Mouse (Mus musculus): ENCODE measurements around the gene Hist1h2bf. TPM values are rescaled to one million over a fixed set of nuclear protein-coding genes. Genes with fewer than 3 reads are reported as not detected.
A peak's percentile ranks its signal among the peaks of the same experiment; 100 is the strongest.
"Not testable (repeated sequence)": the region's sequence is repeated elsewhere in the genome, so short reads cannot be mapped to it uniquely, and the experiment has no call there.

Hist1h2bf gene
- polyA plus RNA-seq, 1 experiment from 2014 or later: 3.0 TPM

DNA sequence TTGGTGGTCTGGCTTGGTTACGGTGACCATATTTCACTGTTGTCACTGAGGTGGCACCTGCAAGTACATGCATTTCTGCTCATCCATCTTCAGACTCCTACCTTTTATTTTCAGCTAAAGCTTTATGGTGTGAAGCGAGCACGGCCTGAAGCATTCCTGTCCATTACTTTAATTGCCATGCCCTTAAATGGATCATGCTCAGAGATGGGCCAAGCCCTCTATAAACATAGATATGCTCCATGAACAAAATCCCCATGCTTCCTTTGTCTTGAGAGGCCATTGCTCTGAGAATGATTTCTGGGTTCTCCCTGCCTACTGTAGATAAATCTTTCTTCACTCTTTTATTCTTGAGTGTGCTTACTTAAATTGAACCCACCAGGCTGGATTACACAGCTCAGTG lies 30.5 kb upstream of the Hist1h2bf start:
- H3K4me1 ChIP-seq (replicated peaks): no peaks in the 10 kb centered on the region
- H3K27me3 ChIP-seq: no peaks in the 10 kb centered on the region
- no peak for ATAC-seq (ENCODE audit: low FRiP score)
- WGBS: 91% methylated on average over 3 of the region's 3 CpGs
- no peak overlapping the region for H3K27ac ChIP-seq
- no peak overlapping the region for H3K4me2 ChIP-seq
- no peak overlapping the region for H3K9ac ChIP-seq
- no peak overlapping the region for H3K4me3 ChIP-seq
- no peaks in the 10 kb centered on the region for H3K36me3 ChIP-seq
- H3K9me3 ChIP-seq: no peaks in the 10 kb centered on the region

DNA sequence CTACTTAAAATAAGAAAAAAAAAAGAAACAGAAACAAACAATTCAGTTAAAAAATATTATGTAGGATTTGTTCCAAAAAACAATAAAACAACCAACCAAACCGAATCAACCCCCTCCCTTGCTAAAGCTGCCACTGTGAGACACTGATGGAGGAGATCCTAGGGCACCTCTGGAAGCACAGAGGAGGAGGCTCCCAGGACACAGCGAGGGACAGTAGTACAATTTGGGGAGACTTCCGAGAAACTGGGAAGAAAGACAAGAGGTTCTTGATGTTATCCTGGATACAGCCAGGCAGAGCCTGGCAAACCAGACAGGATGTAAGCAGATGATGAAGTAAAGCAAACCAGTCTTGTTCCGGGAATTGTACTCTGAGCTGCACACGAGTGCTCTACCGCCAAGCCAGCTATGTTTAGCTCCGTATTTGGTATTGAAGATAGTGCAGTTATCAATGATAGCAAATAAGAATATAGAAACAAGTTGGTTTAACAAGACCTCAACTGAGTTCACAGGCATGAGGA lies 29.2 kb upstream of the Hist1h2bf start:
- Histone ChIP-seq H3K4me2 (no peak overlapping the region), H3K4me3 (no peak overlapping the region), H3K27ac (no peak overlapping the region), H3K4me1 (replicated peaks) (no peaks in the 10 kb centered on the region), H3K27me3 (no peaks in the 10 kb centered on the region), H3K9me3 (no peaks in the 10 kb centered on the region), H3K36me3 (no peaks in the 10 kb centered on the region), H3K9ac (no peak overlapping the region)
- WGBS: 86% methylated on average over 7 of the region's 7 CpGs
- no peak for ATAC-seq (ENCODE audit: low FRiP score)

DNA sequence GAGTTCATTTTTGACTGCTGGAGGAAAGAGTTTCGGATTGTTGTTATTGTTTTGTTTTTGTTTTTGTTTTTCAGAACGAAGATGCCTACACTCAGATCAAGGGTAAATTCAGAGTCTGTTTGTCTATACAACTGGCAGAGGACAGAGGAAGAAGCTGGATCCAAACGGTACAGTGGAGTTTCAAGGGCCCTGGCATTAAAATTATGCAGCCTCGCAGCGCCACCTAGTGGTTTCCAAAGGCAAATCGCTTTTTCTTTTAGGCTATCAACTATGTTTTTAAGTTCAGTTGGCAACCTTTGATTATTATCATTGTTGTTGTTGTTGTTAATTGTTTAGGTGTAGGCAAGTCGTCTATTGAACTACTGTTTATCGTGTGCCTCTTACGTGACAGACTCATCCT lies 24.0 kb upstream of the Hist1h2bf start:
- Histone ChIP-seq H3K4me3 (no peak overlapping the region), H3K27me3 (no peaks in the 10 kb centered on the region), H3K4me2 (no peak overlapping the region), H3K9ac (no peak overlapping the region), H3K27ac (no peak overlapping the region), H3K4me1 (replicated peaks) (no peaks in the 10 kb centered on the region), H3K36me3 (no peaks in the 10 kb centered on the region), H3K9me3 (no peaks in the 10 kb centered on the region)
- 8% methylated on average over 9 of the region's 9 CpGs for WGBS
- no peak for ATAC-seq (ENCODE audit: low FRiP score)

DNA sequence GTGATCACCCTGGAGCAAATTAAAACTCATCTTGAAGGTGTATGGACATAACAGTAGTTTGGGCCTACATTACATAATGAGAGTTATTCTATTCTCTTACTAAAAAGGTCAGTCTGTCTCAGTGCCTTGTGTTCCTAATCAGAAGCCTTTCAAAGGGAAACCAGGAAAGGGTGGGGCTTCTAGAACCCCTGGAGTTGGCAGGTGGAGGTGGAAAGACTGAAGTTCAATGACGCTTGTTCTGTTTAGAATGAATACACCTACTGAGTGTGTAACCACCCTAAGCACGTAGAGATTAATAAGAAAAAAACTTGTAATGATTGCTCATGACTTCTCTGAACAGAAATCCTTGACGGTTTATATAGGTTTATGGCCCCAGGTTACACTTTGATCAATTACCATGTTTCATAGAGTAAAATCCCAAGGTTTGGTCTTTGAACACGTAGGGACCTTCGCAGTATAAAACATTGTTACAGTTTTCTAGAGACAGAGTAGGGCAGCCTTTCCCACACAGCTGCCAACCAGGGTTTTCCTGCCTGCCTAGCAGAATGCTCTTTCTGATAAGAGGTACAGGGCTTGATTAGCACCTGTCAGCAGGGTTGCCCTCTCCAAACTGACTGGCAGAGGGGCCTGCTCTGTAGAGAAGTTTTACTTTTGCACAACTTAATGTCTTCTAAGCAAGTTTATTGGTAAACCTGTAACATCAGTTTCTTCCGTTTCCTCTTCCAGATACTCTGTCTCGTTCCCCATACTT lies 21.8 kb upstream of the Hist1h2bf start:
- Histone ChIP-seq H3K9ac (no peak overlapping the region), H3K9me3 (no peaks in the 10 kb centered on the region), H3K4me2 (no peak overlapping the region), H3K27ac (no peak overlapping the region), H3K27me3 (no peaks in the 10 kb centered on the region), H3K36me3 (no peaks in the 10 kb centered on the region), H3K4me1 (replicated peaks) (no peaks in the 10 kb centered on the region), H3K4me3 (no peak overlapping the region)
- 86% methylated on average over 7 of the region's 7 CpGs for WGBS
- ATAC-seq (ENCODE audit: low FRiP score): no peak

GRCm38 (mm10) chr13:23595185-23595584 lies 21.2 kb upstream of the Hist1h2bf start:
- H3K27ac ChIP-seq: no peak overlapping the region
- no peaks in the 10 kb centered on the region for H3K9me3 ChIP-seq

DNA sequence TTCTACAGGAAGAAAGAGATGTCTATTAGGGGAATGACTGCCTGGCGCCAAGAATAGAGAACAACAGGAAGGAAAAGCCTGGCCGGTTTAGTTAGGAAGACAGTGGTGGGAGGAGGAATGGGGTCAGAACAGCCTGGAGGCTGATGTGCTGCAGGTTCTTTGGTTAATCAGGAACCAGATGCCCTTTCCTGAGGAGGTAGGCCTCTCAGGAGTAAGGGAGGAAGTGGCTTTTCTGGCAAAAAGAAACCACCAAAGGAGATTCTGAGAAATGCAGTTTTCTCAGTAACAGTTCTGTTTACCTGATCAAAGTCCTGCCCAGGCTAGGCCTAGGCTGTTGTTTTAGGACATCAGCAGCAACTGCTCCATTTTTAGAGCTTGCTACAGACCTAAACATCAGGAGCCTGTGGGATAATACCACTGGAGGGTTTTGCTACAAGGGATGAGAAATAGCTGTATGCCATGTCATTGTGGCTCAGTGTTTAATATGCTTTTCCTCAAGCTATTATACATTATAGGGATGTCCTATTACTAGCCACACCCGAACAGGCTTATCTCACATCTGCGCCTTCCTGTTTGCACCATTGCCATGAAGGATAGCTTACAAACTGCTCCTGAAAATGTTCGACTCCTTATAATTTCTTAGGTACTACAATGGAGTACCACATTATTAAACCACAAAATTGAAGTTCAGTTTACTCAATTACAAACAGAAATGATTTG lies 19.2 kb upstream of the Hist1h2bf start:
- WGBS: 88% methylated on average over 5 of the region's 5 CpGs
- no peak overlapping the region for H3K4me2 ChIP-seq
- no peaks in the 10 kb centered on the region for H3K9me3 ChIP-seq
- no peak overlapping the region for H3K4me3 ChIP-seq
- H3K27ac ChIP-seq: no peak overlapping the region
- no peak for ATAC-seq (ENCODE audit: low FRiP score)
- H3K27me3 ChIP-seq: no peaks in the 10 kb centered on the region
- H3K4me1 ChIP-seq (replicated peaks): no peaks in the 10 kb centered on the region
- H3K36me3 ChIP-seq: no peaks in the 10 kb centered on the region
- no peak overlapping the region for H3K9ac ChIP-seq

More at GRCm38 (mm10) chr13:23595185-23595584, 21.2 kb upstream of the Hist1h2bf start:
- 85% methylated on average over 2 of the region's 2 CpGs for WGBS
- Histone ChIP-seq H3K4me3 (no peak overlapping the region), H3K4me2 (no peak overlapping the region), H3K9ac (no peak overlapping the region), H3K27me3 (no peaks in the 10 kb centered on the region), H3K36me3 (no peaks in the 10 kb centered on the region), H3K4me1 (replicated peaks) (no peaks in the 10 kb centered on the region)
- no peak for ATAC-seq (ENCODE audit: low FRiP score)

- Histone ChIP-seq H3K27me3 (no peaks in the 10 kb centered on the region), H3K4me3 (no peak overlapping the region), H3K4me1 (replicated peaks) (no peaks in the 10 kb centered on the region), H3K27ac (no peak overlapping the region), H3K4me2 (no peak overlapping the region), H3K9ac (no peak overlapping the region), H3K36me3 (no peaks in the 10 kb centered on the region), H3K9me3 (no peaks in the 10 kb centered on the region)
- 90% methylated on average over 7 of the region's 7 CpGs for WGBS
- ATAC-seq (ENCODE audit: low FRiP score): no peak
Observed at GRCm38 (mm10) chr13:23592614-23593013, 18.6 kb upstream of the Hist1h2bf start.

GRCm38 (mm10) chr13:23591886-23592285 lies 17.9 kb upstream of the Hist1h2bf start:
- 90% methylated on average over 7 of the region's 7 CpGs for WGBS
- not testable (repeated sequence) for H3K36me3 ChIP-seq; ATAC-seq (ENCODE audit: low FRiP score); H3K9ac ChIP-seq; H3K4me2 ChIP-seq; H3K27me3 ChIP-seq; H3K27ac ChIP-seq; H3K4me3 ChIP-seq; H3K4me1 ChIP-seq (replicated peaks); H3K9me3 ChIP-seq

GRCm38 (mm10) chr13:23591206-23591605 lies 17.2 kb upstream of the Hist1h2bf start:
- Histone ChIP-seq H3K4me1 (replicated peaks) (peaks cover 6% of the 10 kb centered on the region), H3K4me3 (no peak overlapping the region), H3K27me3 (no peaks in the 10 kb centered on the region), H3K36me3 (no peaks in the 10 kb centered on the region), H3K9me3 (no peaks in the 10 kb centered on the region), H3K27ac (no peak overlapping the region), H3K4me2 (no peak overlapping the region), H3K9ac (no peak overlapping the region)
- WGBS: 94% methylated on average over 7 of the region's 7 CpGs
- ATAC-seq (ENCODE audit: low FRiP score): no peak

DNA sequence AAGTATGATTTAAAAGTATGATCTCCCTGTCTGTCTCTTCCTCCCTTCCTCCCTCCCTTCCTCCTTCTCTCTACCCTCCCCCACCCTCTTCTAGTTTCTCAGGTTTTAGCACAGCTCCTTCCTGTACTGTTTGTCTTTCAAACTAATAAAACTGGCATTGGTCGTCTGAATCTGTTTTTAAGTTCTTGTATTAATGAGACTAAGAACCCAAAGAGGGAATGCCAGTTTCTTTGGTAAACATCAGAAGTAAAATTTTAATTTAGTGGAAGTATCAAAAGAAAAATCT lies 12.9 kb upstream of the Hist1h2bf start:
- peak overlapping the region; percentile 55 for H3K9ac ChIP-seq
- peak overlapping the region; percentile 0; the same call in 1 of the 2 replicates for H3K27ac ChIP-seq
- H3K4me3 ChIP-seq: peak overlapping the region; percentile 47
- peak overlapping the region; percentile 82 for H3K4me2 ChIP-seq
- peaks cover 29% of the 10 kb centered on the region for H3K4me1 ChIP-seq (replicated peaks)
- WGBS: 9% methylated on average over 1 of the region's 1 CpGs
- ATAC-seq (ENCODE audit: low FRiP score): no peak
- H3K9me3 ChIP-seq: no peaks in the 10 kb centered on the region
- no peaks in the 10 kb centered on the region for H3K27me3 ChIP-seq
- no peaks in the 10 kb centered on the region for H3K36me3 ChIP-seq

GRCm38 (mm10) chr13:23586099-23586939 lies 12.3 kb upstream of the Hist1h2bf start:
- no peak for ATAC-seq (ENCODE audit: low FRiP score)
- 2% methylated on average over 22 of the region's 22 CpGs for WGBS
- H3K36me3 ChIP-seq: no peaks in the 10 kb centered on the region
- peak overlapping the region; percentile 55 for H3K9ac ChIP-seq
- peak overlapping the region; percentile 47 for H3K4me3 ChIP-seq
- peak overlapping the region; percentile 81 for H3K27ac ChIP-seq
- peak overlapping the region; percentile 82 for H3K4me2 ChIP-seq
- H3K27me3 ChIP-seq: no peaks in the 10 kb centered on the region
- peaks cover 32% of the 10 kb centered on the region for H3K4me1 ChIP-seq (replicated peaks)
- H3K9me3 ChIP-seq: no peaks in the 10 kb centered on the region

DNA sequence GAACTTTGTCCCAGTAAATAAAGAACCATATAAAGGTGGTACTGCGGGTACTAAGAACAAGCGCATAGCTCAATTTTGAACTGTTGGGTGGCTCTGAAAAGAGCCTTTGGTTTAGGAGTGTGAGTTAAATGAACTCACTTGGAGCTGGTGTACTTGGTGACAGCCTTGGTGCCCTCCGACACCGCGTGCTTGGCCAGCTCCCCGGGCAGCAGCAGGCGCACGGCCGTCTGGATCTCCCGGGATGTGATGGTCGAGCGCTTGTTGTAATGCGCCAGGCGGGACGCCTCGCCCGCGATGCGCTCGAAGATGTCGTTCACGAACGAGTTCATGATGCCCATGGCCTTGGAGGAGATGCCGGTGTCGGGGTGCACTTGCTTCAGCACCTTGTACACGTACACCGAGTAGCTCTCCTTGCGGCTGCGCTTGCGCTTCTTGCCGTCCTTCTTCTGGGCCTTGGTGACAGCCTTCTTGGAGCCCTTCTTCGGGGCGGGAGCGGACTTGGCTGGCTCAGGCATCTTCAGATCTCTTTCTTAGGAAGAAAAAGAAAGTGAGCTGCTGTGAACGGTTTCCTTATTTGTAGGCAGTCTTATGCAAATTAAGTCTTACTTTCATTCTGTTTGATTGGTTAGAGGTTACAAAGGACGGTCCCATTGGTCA lies 11.6 kb upstream of the Hist1h2bf start:
- under 1% methylated on average over 33 of the region's 36 CpGs for WGBS
- Histone ChIP-seq H3K4me1 (replicated peaks) (peaks cover 32% of the 10 kb centered on the region), H3K9ac (peak overlapping the region; percentile 80), H3K4me2 (peak overlapping the region; percentile 82), H3K27ac (peak overlapping the region; percentile 95), H3K4me3 (peak overlapping the region; percentile 47)
- H3K27me3 ChIP-seq, H3K9me3 ChIP-seq, H3K36me3 ChIP-seq: not testable (repeated sequence)
- ATAC-seq (ENCODE audit: low FRiP score): peak; percentile 90

Measured in hindbrain, embryonic 13.5 days (tissue).